Mouse (Mus musculus) kidney, adult 9 months (tissue): ENCODE data around the gene Supt20.
"Not testable (repeated sequence)": the region's sequence is repeated elsewhere in the genome, so short reads cannot be mapped to it uniquely, and the experiment has no call there.

Experiments
- DNase-seq: peaks from one replicate; pipeline ENCODE4 v3.0.0; 2022

Supt20 gene

DNA sequence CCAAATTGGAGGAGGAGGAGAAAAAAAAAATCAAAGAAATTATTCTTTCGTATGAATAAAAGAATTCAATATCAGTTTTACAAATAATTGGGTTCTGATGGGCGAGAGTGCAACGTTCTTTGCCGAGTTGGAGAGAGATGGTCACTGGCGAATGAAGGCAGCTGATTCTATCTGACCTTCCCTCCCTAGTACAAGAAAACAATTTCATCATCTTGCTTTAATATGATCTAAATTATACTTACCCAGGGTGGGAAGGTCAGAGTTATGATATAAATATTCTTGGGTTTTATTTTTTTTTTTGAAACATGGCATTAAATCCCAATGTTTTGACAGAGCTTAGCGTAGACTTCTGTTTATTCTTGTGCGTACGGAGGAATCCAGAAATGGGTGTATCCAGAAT lies 64.8 kb downstream of the Supt20 start:
- no peak for DNase-seq

- DNase-seq, result no peak
Measured at GRCm38 (mm10) chr3:54759211-54759610, 66.6 kb downstream of the Supt20 start.

GRCm38 (mm10) chr3:54760321-54761115 lies 67.9 kb downstream of the Supt20 start:
- no peak for DNase-seq

DNA sequence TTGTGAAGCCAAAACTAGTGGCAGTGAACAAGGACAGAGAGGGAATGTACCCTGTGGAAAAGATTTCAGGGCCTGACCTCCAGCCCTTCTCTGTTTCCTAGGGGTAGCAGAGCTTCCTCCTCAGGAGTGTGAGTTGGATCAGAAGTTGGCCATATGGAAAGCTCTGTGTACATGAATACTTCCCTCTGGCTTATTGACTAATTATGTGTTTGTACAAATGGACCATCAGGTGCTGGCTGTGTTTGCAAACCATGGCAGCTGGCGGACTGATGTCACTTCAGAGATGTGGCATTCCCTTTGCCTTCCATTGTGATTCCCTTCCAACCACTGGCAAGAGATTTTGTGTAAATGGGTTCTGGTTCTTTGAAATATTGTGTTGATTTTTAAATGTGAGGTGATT lies 68.7 kb downstream of the Supt20 start:
- no peak for DNase-seq

- peak; percentile 43 for DNase-seq
Measured at GRCm38 (mm10) chr3:54764418-54764817, 71.8 kb downstream of the Supt20 start.

GRCm38 (mm10) chr3:54765521-54765920 lies 72.9 kb downstream of the Supt20 start:
- not testable (repeated sequence) for DNase-seq

DNA sequence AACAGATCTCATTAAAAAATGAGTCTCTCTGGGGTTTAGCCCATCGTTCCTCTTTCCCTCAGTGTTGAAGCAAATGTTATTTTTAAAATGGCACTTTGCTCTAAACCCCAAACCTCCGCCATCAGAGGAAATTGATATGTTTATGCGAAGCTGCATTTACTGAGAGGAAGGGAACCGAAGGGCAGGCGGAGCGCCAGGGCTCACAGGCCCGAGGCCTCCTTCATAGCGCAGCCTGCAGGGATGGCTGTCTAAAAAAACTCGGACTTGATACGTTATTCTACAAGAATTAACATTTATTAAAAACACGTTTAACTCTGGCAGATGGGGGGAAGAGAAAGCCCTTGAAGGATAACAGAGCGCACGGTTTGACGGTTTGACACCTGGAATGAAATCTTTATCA lies 73.4 kb downstream of the Supt20 start:
- no peak for DNase-seq

DNA sequence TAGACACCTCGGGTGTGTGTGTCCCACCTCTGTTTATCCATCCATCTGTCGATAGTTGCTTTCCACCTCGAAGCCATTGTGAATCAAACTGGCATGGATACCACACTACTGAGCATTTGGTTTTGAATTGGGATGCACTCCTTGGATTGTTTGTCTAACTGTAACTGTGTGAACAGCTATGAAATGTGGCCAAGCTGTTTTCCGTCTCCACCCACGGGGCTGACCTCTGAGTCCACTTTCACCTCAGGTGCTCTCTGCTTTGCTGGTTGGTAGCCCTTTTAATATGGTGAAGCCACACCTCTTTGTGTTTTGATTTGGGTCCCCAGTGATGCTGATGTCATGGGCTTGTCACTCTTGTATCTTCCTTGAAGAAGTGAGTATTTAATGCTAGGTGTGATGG lies 74.2 kb downstream of the Supt20 start:
- DNase-seq, result no peak

DNA sequence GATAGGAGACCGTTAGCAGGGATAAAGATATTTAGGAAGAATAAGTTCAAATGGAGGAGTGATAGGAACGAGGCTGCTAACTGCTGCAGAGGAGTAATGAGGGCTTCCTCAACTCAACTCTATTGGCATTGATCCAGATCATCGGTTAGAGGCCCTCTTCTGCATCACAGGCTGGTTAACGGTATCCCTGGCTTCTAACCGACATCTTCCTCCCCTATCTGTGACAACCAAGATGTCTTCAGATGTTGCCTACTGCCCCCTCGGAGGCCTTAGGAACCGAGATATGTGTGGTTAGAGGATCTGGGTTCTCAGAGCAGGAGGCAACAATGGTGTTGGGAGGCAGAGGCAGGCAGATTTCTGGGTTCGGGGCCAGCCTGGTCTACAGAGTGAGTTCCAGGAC lies 76.0 kb downstream of the Supt20 start:
- no peak for DNase-seq

DNA sequence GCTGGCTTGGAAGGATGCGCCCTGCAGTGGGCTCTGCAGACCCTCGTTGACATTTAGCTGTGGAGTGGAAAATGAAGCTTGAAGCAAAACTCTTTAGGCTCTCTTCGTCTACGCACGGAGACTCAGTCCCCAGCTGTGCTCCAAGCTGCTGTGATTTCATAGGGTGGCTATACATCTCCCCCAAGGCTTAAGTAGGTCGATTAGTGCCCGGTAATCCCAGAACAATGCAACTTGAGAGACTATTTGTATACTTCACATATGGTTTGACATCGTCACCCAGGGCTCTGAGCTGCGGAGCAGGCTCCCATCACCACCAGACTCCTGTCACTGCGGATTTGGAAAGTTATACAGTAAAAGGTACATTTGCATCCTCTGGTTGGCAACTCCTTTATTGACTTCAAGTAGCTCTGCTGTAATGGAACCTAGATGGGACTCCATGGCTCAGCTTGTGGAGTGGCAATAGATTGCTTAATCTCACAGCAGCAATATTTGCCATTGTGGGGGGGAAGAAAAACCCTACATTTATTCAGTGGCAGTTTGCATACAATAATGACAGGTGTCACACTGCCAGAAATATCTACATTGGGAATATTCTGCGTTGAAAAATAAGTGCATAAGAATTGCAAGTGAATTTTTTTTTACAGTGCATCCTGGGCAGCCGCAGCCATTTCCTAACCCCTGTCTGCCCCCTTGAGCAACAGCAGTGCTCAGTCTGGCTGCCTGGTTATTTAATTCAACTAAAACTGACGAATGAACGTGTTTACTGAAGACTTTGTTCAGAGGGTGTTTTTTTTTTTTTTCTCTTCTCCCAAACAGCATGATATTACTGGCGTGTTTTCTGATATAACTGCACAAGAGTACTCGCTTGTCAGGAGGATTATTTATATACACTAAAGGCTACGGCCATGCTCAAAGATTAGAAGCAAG lies 77.0 kb downstream of the Supt20 start:
- DNase-seq, result no peak

DNA sequence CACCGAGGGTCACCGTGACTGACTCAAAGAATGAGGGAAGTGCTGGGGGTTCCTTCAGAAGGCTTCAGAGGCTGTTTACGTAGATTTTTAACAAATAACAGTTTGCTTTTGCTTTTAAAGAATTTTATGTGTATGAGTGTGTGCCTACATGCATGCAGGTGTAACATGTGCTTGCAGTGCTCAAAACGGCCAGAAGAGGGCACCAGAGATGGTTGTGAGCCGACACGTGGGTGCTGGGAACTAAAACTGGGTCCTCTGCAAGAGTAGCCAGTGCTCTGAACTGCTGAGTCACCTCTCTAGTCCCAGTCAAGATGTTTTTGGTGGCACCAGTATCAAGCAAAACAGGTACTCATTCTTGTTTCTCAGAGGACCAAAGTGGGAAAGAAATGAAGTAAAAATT lies 81.0 kb downstream of the Supt20 start:
- DNase-seq, result no peak

GRCm38 (mm10) chr3:54775989-54776631 lies 83.5 kb downstream of the Supt20 start:
- no peak for DNase-seq
